Mouse (Mus musculus): ENCODE data around the gene P2ry13. TPM values are rescaled to one million over a fixed set of nuclear protein-coding genes. Genes with fewer than 3 reads are reported as not detected.

P2ry13 gene
- total and polyA plus RNA-seq, 2 experiments from 2014 or later: 0.53 TPM; not detected in 1

DNA sequence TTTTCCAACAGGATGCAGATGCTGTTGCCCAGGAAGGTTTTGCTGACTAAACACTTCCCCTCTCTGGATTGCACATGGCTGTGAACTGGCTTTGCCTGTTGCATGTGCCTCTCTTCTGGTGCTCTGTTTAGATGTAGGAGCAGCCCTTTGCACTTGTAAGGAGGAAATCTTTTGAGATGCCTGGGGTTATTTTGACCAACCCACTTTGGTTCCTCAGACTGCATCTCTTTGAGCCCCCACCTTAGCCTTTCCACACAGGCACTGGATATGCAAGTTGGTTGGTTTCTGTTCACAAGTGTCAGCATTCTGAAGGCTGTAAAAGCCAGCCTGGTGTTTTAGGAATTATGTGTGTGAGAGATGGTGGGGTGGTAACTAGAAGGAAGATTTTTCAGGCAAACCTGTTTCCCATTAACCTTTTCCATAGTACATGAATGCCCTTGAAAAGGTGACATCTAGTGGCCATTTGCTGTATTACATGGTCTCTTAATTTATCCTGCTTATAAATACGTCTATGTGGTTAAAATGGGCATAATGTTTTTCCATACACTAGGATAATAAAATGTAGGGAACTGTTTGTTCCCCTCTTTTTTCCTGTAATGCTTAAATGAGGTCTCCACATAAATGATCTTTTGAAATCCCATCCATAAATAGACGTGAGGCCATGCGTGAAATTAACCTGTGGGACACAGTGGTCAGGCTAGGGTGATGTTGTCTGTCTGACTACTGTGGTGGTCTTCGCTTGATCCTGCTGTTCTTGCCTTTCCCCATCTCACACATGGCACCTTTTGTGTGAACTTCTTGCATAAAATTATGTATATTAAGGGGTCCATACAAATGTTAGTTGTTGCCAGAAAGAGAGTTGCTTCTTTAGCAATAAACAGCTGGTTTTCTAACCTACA lies 1.8 kb downstream of the P2ry13 start:
- Histone ChIP-seq H3K4me1 (ENCODE audit: control insufficient read depth, insufficient read depth) (peaks cover 18% of the 10 kb centered on the region), H3K27me3 (ENCODE audit: control insufficient read depth, insufficient read depth, low read length) (no peaks in the 10 kb centered on the region), H3K27ac (ENCODE audit: low read depth) (no peak overlapping the region), H3K9ac (replicated peaks; ENCODE audit: low read depth, low read length) (no peak overlapping the region), H3K4me3 (ENCODE audit: low read depth, low read length) (no peak overlapping the region), H3K36me3 (replicated peaks; ENCODE audit: control insufficient read depth, insufficient read depth, low read length) (no peaks in the 10 kb centered on the region), H3K4me2 (ENCODE audit: low read depth, low read length) (no peak overlapping the region), H3K9me3 (replicated peaks; ENCODE audit: control insufficient read depth, low read length) (no peaks in the 10 kb centered on the region)
- 67% methylated on average over 4 of the region's 4 CpGs for WGBS
- no peak for ATAC-seq (ENCODE audit: insufficient read depth, low read depth)
- peak; percentile 79 for DNase-seq (ENCODE audit: low spot score)
- TF ChIP-seq EP300 (IDR thresholded peaks at IDR 0.05; ENCODE audit: low read depth): no peak
- TF ChIP-seq CTCF (IDR thresholded peaks at IDR 0.05; ENCODE audit: low read depth): peak; percentile 88

DNA sequence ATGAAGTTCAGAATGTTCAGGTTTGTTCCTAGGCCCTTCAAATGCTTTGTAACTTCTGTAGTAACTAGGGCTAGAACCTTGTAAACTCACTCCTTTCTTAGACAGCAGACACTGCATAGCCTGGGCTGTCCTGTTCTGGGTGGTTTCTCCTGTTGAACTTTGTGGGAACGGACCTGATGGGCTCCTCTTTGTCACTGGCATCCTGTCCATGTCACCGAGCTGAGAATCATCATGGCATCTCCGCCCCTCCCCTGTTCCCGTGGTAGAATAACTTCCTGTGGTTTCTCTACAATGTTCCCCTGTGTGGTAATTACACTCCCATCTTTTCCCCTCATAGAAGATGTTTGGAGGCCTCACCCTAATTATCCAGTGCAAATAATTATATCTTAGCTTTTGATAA lies 4.7 kb downstream of the P2ry13 start:
- peaks cover 13% of the 10 kb centered on the region for H3K4me1 ChIP-seq (ENCODE audit: control insufficient read depth, insufficient read depth)
- no peak overlapping the region for H3K9ac ChIP-seq (replicated peaks; ENCODE audit: low read depth, low read length)
- ATAC-seq (ENCODE audit: insufficient read depth, low read depth): no peak
- no peak overlapping the region for H3K4me3 ChIP-seq (ENCODE audit: low read depth, low read length)
- H3K27me3 ChIP-seq (ENCODE audit: control insufficient read depth, insufficient read depth, low read length): no peaks in the 10 kb centered on the region
- no peak for TF ChIP-seq CTCF (IDR thresholded peaks at IDR 0.05; ENCODE audit: low read depth)
- TF ChIP-seq EP300 (IDR thresholded peaks at IDR 0.05; ENCODE audit: low read depth): no peak
- H3K4me2 ChIP-seq (ENCODE audit: low read depth, low read length): no peak overlapping the region
- no peak for DNase-seq (ENCODE audit: low spot score)
- no peaks in the 10 kb centered on the region for H3K36me3 ChIP-seq (replicated peaks; ENCODE audit: control insufficient read depth, insufficient read depth, low read length)
- no peak overlapping the region; the same call in 1 of the 2 replicates for H3K27ac ChIP-seq (ENCODE audit: low read depth)
- no peaks in the 10 kb centered on the region for H3K9me3 ChIP-seq (replicated peaks; ENCODE audit: control insufficient read depth, low read length)
- WGBS: 76% methylated on average over 4 of the region's 4 CpGs

DNA sequence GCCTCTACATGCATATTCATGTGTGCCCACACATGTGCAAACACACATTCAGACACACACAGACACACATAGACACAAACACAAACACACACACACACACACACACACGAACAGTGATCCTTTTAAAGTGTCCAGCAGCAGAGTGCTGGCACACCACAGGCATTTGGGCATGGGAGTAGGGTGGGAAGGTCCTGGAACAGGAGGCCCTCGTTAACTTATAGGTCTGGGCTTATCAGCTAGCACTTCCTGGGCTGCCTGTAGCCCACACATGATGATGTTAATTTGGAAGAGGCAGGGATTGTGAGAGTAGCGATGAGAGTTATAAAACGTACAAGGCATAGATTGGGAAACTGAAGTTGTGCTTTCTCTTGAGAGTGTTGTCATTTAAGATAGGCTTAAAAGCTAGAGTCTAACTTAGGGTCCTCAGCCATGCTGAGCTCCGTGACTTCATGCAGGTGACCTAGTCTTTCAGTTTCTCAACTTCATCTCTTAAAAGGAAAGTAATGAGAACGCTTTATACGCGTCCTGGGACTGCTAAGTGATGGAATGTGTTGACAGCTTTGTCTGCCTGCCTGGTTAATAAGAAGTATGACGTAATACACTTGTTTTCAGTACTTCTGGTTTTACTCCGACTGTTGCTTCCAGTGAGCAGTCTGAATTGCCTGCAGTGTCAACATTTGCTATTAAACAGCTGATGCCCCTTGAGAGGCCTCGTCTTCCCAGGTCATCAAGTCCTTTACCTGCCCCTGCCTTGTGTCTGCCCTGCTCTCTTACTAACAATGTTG lies 5.8 kb downstream of the P2ry13 start:
- ATAC-seq (ENCODE audit: insufficient read depth, low read depth) (peak; percentile 80), DNase-seq (ENCODE audit: low spot score) (peak; percentile 76)
- H3K4me2 ChIP-seq (ENCODE audit: low read depth, low read length): peak overlapping the region; percentile 33; the same call in 1 of the 2 replicates
- TF ChIP-seq CTCF (IDR thresholded peaks at IDR 0.05; ENCODE audit: low read depth) (no peak), EP300 (IDR thresholded peaks at IDR 0.05; ENCODE audit: low read depth) (no peak)
- H3K36me3 ChIP-seq (replicated peaks; ENCODE audit: control insufficient read depth, insufficient read depth, low read length): no peaks in the 10 kb centered on the region
- H3K27me3 ChIP-seq (ENCODE audit: control insufficient read depth, insufficient read depth, low read length): no peaks in the 10 kb centered on the region
- no peak overlapping the region for H3K4me3 ChIP-seq (ENCODE audit: low read depth, low read length)
- H3K27ac ChIP-seq (ENCODE audit: low read depth): peak overlapping the region; percentile 60
- H3K9me3 ChIP-seq (replicated peaks; ENCODE audit: control insufficient read depth, low read length): no peaks in the 10 kb centered on the region
- H3K9ac ChIP-seq (replicated peaks; ENCODE audit: low read depth, low read length): no peak overlapping the region
- WGBS: 22% methylated on average over 11 of the region's 11 CpGs
- H3K4me1 ChIP-seq (ENCODE audit: control insufficient read depth, insufficient read depth): peaks cover 13% of the 10 kb centered on the region

DNA sequence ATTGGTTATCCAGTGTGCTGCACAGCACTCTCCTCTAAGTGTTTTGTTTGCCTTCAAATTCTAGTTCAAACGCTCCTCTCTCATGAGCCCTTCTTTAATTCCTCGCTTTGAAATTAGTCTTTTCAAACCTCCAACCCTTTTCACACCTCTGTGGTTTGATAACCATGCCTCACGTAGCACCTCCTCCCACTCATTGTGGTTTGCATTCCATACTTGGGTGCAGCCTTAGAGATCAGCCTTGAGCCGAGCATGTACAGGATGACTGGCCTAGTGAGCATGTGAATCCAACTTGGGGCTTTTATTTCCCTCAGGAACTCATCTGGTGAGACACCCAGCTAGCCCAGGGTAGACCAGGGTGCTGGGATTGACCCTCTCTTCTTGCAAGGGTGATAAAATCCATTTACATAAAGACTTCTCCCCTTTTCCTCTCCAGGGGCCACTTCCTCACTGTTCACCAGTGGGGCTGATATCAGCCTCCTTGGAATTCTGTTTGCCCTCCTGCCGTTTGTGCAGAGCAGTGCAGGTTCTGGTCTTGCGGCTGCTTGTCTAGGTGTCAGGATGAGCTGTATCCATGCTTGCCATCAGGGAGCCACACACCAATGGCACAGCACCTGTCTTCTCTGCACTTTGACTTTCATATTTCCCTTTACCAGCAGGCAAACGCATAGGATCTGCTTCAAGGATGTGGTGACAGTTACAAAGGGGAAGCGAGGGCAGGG lies 6.7 kb downstream of the P2ry13 start:
- no peaks in the 10 kb centered on the region for H3K36me3 ChIP-seq (replicated peaks; ENCODE audit: control insufficient read depth, insufficient read depth, low read length)

DNA sequence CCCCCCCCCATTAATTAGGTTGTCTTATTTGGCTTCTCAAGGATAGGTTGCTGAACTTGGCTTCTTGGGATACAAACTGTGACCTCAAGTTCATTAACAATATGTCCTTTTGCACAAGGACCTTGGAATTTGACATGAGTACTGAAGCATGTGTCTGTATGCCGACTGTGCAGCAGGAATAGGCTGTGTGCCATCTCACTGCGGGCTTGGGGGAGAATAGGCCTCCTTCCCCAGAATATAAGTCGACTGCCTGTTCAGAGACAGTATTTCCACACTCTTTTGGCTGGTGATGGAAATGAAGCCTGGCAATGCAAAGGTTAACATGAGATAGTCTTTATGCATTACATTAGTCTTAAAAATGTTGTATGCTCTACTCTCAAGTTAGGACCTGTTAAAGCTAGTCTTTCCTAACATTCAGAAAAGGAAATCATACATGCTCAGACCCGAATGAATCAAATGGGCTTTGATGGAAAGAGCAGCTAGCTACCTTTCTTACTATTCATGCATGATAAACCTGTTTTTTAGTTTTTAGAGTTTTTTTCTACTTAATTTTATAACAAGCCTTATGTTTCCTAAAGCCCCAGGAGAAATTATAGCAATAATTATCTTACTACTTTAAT lies 13.2 kb downstream of the P2ry13 start:
- no peaks in the 10 kb centered on the region for H3K27me3 ChIP-seq (ENCODE audit: control insufficient read depth, insufficient read depth, low read length)
- no peak overlapping the region for H3K4me2 ChIP-seq (ENCODE audit: low read depth, low read length)
- no peak overlapping the region for H3K9ac ChIP-seq (replicated peaks; ENCODE audit: low read depth, low read length)
- no peaks in the 10 kb centered on the region for H3K4me1 ChIP-seq (ENCODE audit: control insufficient read depth, insufficient read depth)
- ATAC-seq (ENCODE audit: insufficient read depth, low read depth) (no peak), DNase-seq (ENCODE audit: low spot score) (no peak)
- TF ChIP-seq CTCF (IDR thresholded peaks at IDR 0.05; ENCODE audit: low read depth): no peak
- no peaks in the 10 kb centered on the region for H3K9me3 ChIP-seq (replicated peaks; ENCODE audit: control insufficient read depth, low read length)
- no peak overlapping the region for H3K4me3 ChIP-seq (ENCODE audit: low read depth, low read length)
- WGBS: 64% methylated on average over 4 of the region's 4 CpGs
- H3K27ac ChIP-seq (ENCODE audit: low read depth): no peak overlapping the region
- H3K36me3 ChIP-seq (replicated peaks; ENCODE audit: control insufficient read depth, insufficient read depth, low read length): no peaks in the 10 kb centered on the region

More for the DNA sequence above, 6.7 kb downstream of the P2ry13 start:
- no peaks in the 10 kb centered on the region for H3K27me3 ChIP-seq (ENCODE audit: control insufficient read depth, insufficient read depth, low read length)
- H3K4me3 ChIP-seq (ENCODE audit: low read depth, low read length): no peak overlapping the region
- no peak overlapping the region for H3K4me2 ChIP-seq (ENCODE audit: low read depth, low read length)
- H3K9ac ChIP-seq (replicated peaks; ENCODE audit: low read depth, low read length): no peak overlapping the region
- ATAC-seq (ENCODE audit: insufficient read depth, low read depth): peak; percentile 23; the same call in 1 of the 2 replicates
- H3K4me1 ChIP-seq (ENCODE audit: control insufficient read depth, insufficient read depth): peaks cover 13% of the 10 kb centered on the region
- WGBS: 41% methylated on average over 8 of the region's 8 CpGs
- TF ChIP-seq EP300 (IDR thresholded peaks at IDR 0.05; ENCODE audit: low read depth): no peak
- no peak for TF ChIP-seq CTCF (IDR thresholded peaks at IDR 0.05; ENCODE audit: low read depth)
- H3K27ac ChIP-seq (ENCODE audit: low read depth): peak overlapping the region; percentile 60
- DNase-seq (ENCODE audit: low spot score): no peak
- no peaks in the 10 kb centered on the region for H3K9me3 ChIP-seq (replicated peaks; ENCODE audit: control insufficient read depth, low read length)

Measured in heart, postnatal 0 days (tissue).